Mouse (Mus musculus): ENCODE data around the gene Fam196b. TPM values are rescaled to one million over a fixed set of nuclear protein-coding genes. Genes with fewer than 3 reads are reported as not detected.

Gene Fam196b
- total and polyA plus RNA-seq, 3 experiments: 0.06 TPM; not detected in 2

- Histone ChIP-seq H3K4me1 (ENCODE audit: control insufficient read depth, insufficient read depth, low read length) (no peaks in the 10 kb centered on the region), H3K79me2 (replicated peaks; ENCODE audit: control insufficient read depth, insufficient read depth, low read length) (no peaks in the 10 kb centered on the region), H3K27me3 (ENCODE audit: control insufficient read depth, insufficient read depth, low read length) (no peaks in the 10 kb centered on the region), H3K27ac (no peak overlapping the region), H3K9ac (ENCODE audit: low read depth, low read length) (no peak overlapping the region), H3K4me3 (no peak overlapping the region), H3K36me3 (ENCODE audit: control insufficient read depth, insufficient read depth, low read length) (no peaks in the 10 kb centered on the region)
- WGBS: 86% methylated on average over 7 of the region's 7 CpGs
- intact Hi-C loops (cut with DNase I): no loop called here
- TF ChIP-seq EP300 (IDR thresholded peaks at IDR 0.05; ENCODE audit: insufficient read depth, low read depth, low read length) (no peak), CTCF (IDR thresholded peaks at IDR 0.05) (no peak), POLR2A (IDR thresholded peaks at IDR 0.05; ENCODE audit: insufficient read depth, low read depth, low read length) (no peak)
- no peak for DNase-seq
These were observed 14.6 kb upstream of the Fam196b start for GRCm38 (mm10) chr11:34300064-34300463.

GRCm38 (mm10) chr11:34306231-34306630 is 8.4 kb upstream of the Fam196b start:
- intact Hi-C loops (cut with DNase I): no loop called here
- Histone ChIP-seq H3K4me3 (no peak overlapping the region), H3K27me3 (ENCODE audit: control insufficient read depth, insufficient read depth, low read length) (no peaks in the 10 kb centered on the region), H3K4me1 (ENCODE audit: control insufficient read depth, insufficient read depth, low read length) (no peaks in the 10 kb centered on the region), H3K36me3 (ENCODE audit: control insufficient read depth, insufficient read depth, low read length) (no peaks in the 10 kb centered on the region), H3K79me2 (replicated peaks; ENCODE audit: control insufficient read depth, insufficient read depth, low read length) (no peaks in the 10 kb centered on the region), H3K27ac (no peak overlapping the region), H3K9ac (ENCODE audit: low read depth, low read length) (no peak overlapping the region)
- WGBS: 56% methylated on average over 3 of the region's 3 CpGs
- DNase-seq: no peak
- no peak for TF ChIP-seq CTCF (IDR thresholded peaks at IDR 0.05)
- TF ChIP-seq EP300 (IDR thresholded peaks at IDR 0.05; ENCODE audit: insufficient read depth, low read depth, low read length): no peak
- TF ChIP-seq POLR2A (IDR thresholded peaks at IDR 0.05; ENCODE audit: insufficient read depth, low read depth, low read length): no peak

DNA sequence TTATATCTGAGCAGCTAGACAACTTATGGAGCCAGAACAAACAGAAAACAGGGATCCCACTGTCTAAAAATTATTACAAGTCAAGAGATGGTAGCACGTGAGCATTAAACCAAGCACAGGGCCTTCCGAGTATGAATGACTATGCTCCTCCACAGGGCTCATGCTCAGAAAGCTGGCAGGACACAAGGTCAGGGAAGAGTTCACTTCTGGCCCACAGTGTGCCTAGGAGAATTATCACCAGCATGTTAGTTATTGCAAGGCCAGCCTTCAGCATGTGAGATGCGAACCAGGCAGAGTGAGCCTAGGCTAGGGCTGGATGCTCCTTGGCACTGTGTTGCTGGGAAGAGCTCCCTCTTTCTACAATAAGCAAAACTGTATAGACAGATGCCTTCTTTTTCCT is 5.9 kb upstream of the Fam196b start:
- no peaks in the 10 kb centered on the region for H3K36me3 ChIP-seq (ENCODE audit: control insufficient read depth, insufficient read depth, low read length)
- no peak overlapping the region for H3K4me3 ChIP-seq
- no peak for DNase-seq
- no peaks in the 10 kb centered on the region for H3K4me1 ChIP-seq (ENCODE audit: control insufficient read depth, insufficient read depth, low read length)
- no peaks in the 10 kb centered on the region for H3K79me2 ChIP-seq (replicated peaks; ENCODE audit: control insufficient read depth, insufficient read depth, low read length)
- no peak overlapping the region for H3K27ac ChIP-seq
- H3K9ac ChIP-seq (ENCODE audit: low read depth, low read length): no peak overlapping the region
- TF ChIP-seq EP300 (IDR thresholded peaks at IDR 0.05; ENCODE audit: insufficient read depth, low read depth, low read length) (no peak), POLR2A (IDR thresholded peaks at IDR 0.05; ENCODE audit: insufficient read depth, low read depth, low read length) (no peak)
- H3K27me3 ChIP-seq (ENCODE audit: control insufficient read depth, insufficient read depth, low read length): no peaks in the 10 kb centered on the region
- 89% methylated on average over 3 of the region's 3 CpGs for WGBS
- intact Hi-C loops (cut with DNase I): no loop called here

- no peak overlapping the region for H3K9ac ChIP-seq (ENCODE audit: low read depth, low read length)
- H3K27me3 ChIP-seq (ENCODE audit: control insufficient read depth, insufficient read depth, low read length): no peaks in the 10 kb centered on the region
- no peaks in the 10 kb centered on the region for H3K4me1 ChIP-seq (ENCODE audit: control insufficient read depth, insufficient read depth, low read length)
- 53% methylated on average over 2 of the region's 2 CpGs for WGBS
- no peak overlapping the region for H3K27ac ChIP-seq
- no peak for DNase-seq
- no peak overlapping the region for H3K4me3 ChIP-seq
- H3K36me3 ChIP-seq (ENCODE audit: control insufficient read depth, insufficient read depth, low read length): no peaks in the 10 kb centered on the region
- TF ChIP-seq POLR2A (IDR thresholded peaks at IDR 0.05; ENCODE audit: insufficient read depth, low read depth, low read length) (no peak), EP300 (IDR thresholded peaks at IDR 0.05; ENCODE audit: insufficient read depth, low read depth, low read length) (no peak), CTCF (IDR thresholded peaks at IDR 0.05) (no peak)
- intact Hi-C loops (cut with DNase I): no loop called here
- H3K79me2 ChIP-seq (replicated peaks; ENCODE audit: control insufficient read depth, insufficient read depth, low read length): no peaks in the 10 kb centered on the region
These were observed 5.3 kb upstream of the Fam196b start for GRCm38 (mm10) chr11:34309360-34309759.

- no peak for DNase-seq
- no peak for TF ChIP-seq CTCF (IDR thresholded peaks at IDR 0.05)
- no peak for TF ChIP-seq EP300 (IDR thresholded peaks at IDR 0.05; ENCODE audit: insufficient read depth, low read depth, low read length)
- no peak for TF ChIP-seq POLR2A (IDR thresholded peaks at IDR 0.05; ENCODE audit: insufficient read depth, low read depth, low read length)
- no peak overlapping the region for H3K9ac ChIP-seq (ENCODE audit: low read depth, low read length)
- H3K4me3 ChIP-seq: no peak overlapping the region
- intact Hi-C loops (cut with DNase I): no loop called here
- no peaks in the 10 kb centered on the region for H3K4me1 ChIP-seq (ENCODE audit: control insufficient read depth, insufficient read depth, low read length)
- no peak overlapping the region for H3K27ac ChIP-seq
- WGBS: 44% methylated on average over 5 of the region's 5 CpGs
- H3K27me3 ChIP-seq (ENCODE audit: control insufficient read depth, insufficient read depth, low read length): no peaks in the 10 kb centered on the region
- H3K79me2 ChIP-seq (replicated peaks; ENCODE audit: control insufficient read depth, insufficient read depth, low read length): no peaks in the 10 kb centered on the region
- H3K36me3 ChIP-seq (ENCODE audit: control insufficient read depth, insufficient read depth, low read length): no peaks in the 10 kb centered on the region
These were observed 2.9 kb upstream of the Fam196b start for GRCm38 (mm10) chr11:34311717-34312116.

DNA sequence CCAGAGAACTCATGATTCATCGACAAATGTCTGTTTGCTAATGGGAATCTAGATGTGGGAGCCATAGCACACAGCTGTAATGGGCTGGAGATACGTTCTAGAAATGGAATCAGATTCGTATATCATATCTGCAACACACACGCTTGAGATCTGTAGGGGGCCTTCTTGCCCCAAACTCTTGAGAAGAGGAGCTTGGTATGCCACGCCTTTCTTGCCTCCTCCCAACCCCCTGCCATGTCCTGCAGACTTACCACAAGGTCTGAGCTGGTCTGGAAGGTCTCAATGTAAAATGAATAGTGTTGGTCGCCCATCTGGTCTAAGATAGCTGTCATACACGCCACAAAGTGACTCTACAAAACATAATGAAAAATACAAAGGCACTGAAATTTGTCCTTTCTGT is 2.4 kb upstream of the Fam196b start:
- Histone ChIP-seq H3K4me3 (no peak overlapping the region), H3K27me3 (ENCODE audit: control insufficient read depth, insufficient read depth, low read length) (no peaks in the 10 kb centered on the region), H3K79me2 (replicated peaks; ENCODE audit: control insufficient read depth, insufficient read depth, low read length) (no peaks in the 10 kb centered on the region), H3K36me3 (ENCODE audit: control insufficient read depth, insufficient read depth, low read length) (no peaks in the 10 kb centered on the region), H3K9ac (ENCODE audit: low read depth, low read length) (no peak overlapping the region), H3K4me1 (ENCODE audit: control insufficient read depth, insufficient read depth, low read length) (no peaks in the 10 kb centered on the region), H3K27ac (no peak overlapping the region)
- TF ChIP-seq EP300 (IDR thresholded peaks at IDR 0.05; ENCODE audit: insufficient read depth, low read depth, low read length): no peak
- 63% methylated on average over 7 of the region's 7 CpGs for WGBS
- DNase-seq: no peak
- intact Hi-C loops (cut with DNase I): no loop called here

All from heart, adult 2 months (tissue).